Mouse (Mus musculus) embryonic facial prominence, embryonic 10.5 days (tissue): Measurements from ENCODE around the gene Tjap1. TPM values are rescaled to one million over a fixed set of nuclear protein-coding genes. Genes with fewer than 3 reads are reported as not detected.

Experiments used
- DNase-seq: peaks from one replicate; pipeline ENCODE4 v3.0.0-alpha.2; 2017; ENCODE audit warnings: low spot score
- H3K27ac ChIP-seq: fragments of 300-500 bp; sonication (generic); replicated peaks from 2 replicates; pipeline ENCODE4 v1.5.1; 2016; ENCODE audit warnings: mild to moderate bottlenecking
- H3K27me3 ChIP-seq: fragments of 300-500 bp; sonication (generic); replicated peaks from 2 replicates; pipeline ENCODE4 v1.6.1; 2016; ENCODE audit warnings: low read depth, mild to moderate bottlenecking; ENCODE audit not compliant: poor library complexity, severe bottlenecking
- H3K36me3 ChIP-seq: fragments of 300-500 bp; sonication (generic); replicated peaks from 2 replicates; pipeline ENCODE4 v1.6.1; 2016; ENCODE audit warnings: mild to moderate bottlenecking, moderate library complexity
- H3K4me1 ChIP-seq: fragments of 300-500 bp; sonication (generic); 2 replicates; pipeline ENCODE4 v1.6.1; 2016
- H3K4me3 ChIP-seq: fragments of 300-500 bp; sonication (generic); 2 replicates; pipeline ENCODE4 v1.5.1; 2016; ENCODE audit warnings: mild to moderate bottlenecking, moderate library complexity
- H3K9me3 ChIP-seq: fragments of 300-500 bp; sonication (generic); 2 replicates; pipeline ENCODE4 v1.6.1; 2016; ENCODE audit warnings: mild to moderate bottlenecking
- WGBS: fragments of 180-500 bp; shearing (Covaris S2); methylation state at CpG from one replicate; pipeline ENCODE4 v1.1.7; 2016; 5-methylcytosine and 5-hydroxymethylcytosine counted together
- polyA plus RNA-seq: library from polyadenylated mRNA; unstranded; fragments of >200 nt; fragmentation: Nextera tagmentation; extraction: Ambion mirVana; gene quantifications from 2 replicates; pipeline ENCODE4 v1.2.1, GENCODE M21; 2016

Tjap1 gene
- polyA plus RNA-seq, 1 experiment from 2014 or later = 62.6 TPM

- H3K27ac ChIP-seq = no peak overlapping the region
- no peaks in the 10 kb centered on the region for H3K9me3 ChIP-seq
- peaks cover 37% of the 10 kb centered on the region for H3K4me1 ChIP-seq
- DNase-seq = no peak
- H3K4me3 ChIP-seq = no peak overlapping the region
- H3K27me3 ChIP-seq = peaks cover 42% of the 10 kb centered on the region
- 77% methylated on average over 12 of the region's 12 CpGs for WGBS
- H3K36me3 ChIP-seq = peaks cover 6% of the 10 kb centered on the region; the same call in 1 of the 2 replicates
Observed at GRCm38 (mm10) chr17:46301892-46302291, 19.1 kb upstream of the Tjap1 start.

- H3K9me3 ChIP-seq = no peaks in the 10 kb centered on the region
- peak; percentile 91 for DNase-seq
- peaks cover 78% of the 10 kb centered on the region for H3K27me3 ChIP-seq
- no peaks in the 10 kb centered on the region for H3K36me3 ChIP-seq
- H3K4me1 ChIP-seq = peaks cover 28% of the 10 kb centered on the region
- peak overlapping the region; percentile 72 for H3K4me3 ChIP-seq
- WGBS = under 1% methylated on average over 48 of the region's 48 CpGs
- H3K27ac ChIP-seq = peak overlapping the region; percentile 66; the same call in 1 of the 2 replicates
Observed at GRCm38 (mm10) chr17:46298220-46298913, 15.5 kb upstream of the Tjap1 start.

- peaks cover 85% of the 10 kb centered on the region for H3K27me3 ChIP-seq
- WGBS = under 1% methylated on average over 85 of the region's 86 CpGs
- peak within 1 kb of the TSS; percentile 66 for H3K27ac ChIP-seq
- H3K36me3 ChIP-seq = no peaks in the 10 kb centered on the region
- peak; percentile 53 for DNase-seq
- no peaks in the 10 kb centered on the region for H3K9me3 ChIP-seq
- H3K4me1 ChIP-seq = peaks cover 25% of the 10 kb centered on the region
- peak within 1 kb of the TSS; percentile 72 for H3K4me3 ChIP-seq
Observed at GRCm38 (mm10) chr17:46297364-46298219, 14.8 kb upstream of the Tjap1 start, which contains the start of gene Dlk2. TSS of gene Dlk2 (plus strand) at chr17:46297421.

DNA sequence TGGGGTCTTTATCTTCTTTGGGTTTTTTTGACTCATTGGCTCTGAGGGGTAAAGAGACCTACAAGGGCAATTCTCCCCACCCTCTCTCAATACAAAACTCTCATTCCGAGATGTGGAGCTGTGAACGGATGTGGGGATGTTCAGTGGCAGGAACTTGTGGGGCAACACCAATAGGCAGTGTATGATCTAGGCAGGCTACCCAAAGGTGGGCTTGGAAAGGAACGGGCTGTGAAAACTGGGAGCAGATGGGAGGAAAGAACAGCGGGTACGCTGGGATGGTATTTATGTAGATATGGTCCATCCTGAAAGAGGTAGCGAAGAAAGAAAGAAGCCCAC, 14.2 kb upstream of the Tjap1 start:
- H3K4me1 ChIP-seq = peaks cover 25% of the 10 kb centered on the region
- no peaks in the 10 kb centered on the region for H3K36me3 ChIP-seq
- no peak overlapping the region for H3K27ac ChIP-seq
- 13% methylated on average over 6 of the region's 6 CpGs for WGBS
- H3K4me3 ChIP-seq = peak overlapping the region; percentile 72
- DNase-seq = no peak
- no peaks in the 10 kb centered on the region for H3K9me3 ChIP-seq
- peaks cover 91% of the 10 kb centered on the region for H3K27me3 ChIP-seq

- H3K27ac ChIP-seq = no peak overlapping the region
- H3K4me1 ChIP-seq = peaks cover 25% of the 10 kb centered on the region
- H3K27me3 ChIP-seq = peaks cover 94% of the 10 kb centered on the region
- no peaks in the 10 kb centered on the region for H3K9me3 ChIP-seq
- no peak overlapping the region for H3K4me3 ChIP-seq
- WGBS = 52% methylated on average over 6 of the region's 6 CpGs
- no peak for DNase-seq
- H3K36me3 ChIP-seq = no peaks in the 10 kb centered on the region
Observed at GRCm38 (mm10) chr17:46296601-46297000, 13.8 kb upstream of the Tjap1 start.

DNA sequence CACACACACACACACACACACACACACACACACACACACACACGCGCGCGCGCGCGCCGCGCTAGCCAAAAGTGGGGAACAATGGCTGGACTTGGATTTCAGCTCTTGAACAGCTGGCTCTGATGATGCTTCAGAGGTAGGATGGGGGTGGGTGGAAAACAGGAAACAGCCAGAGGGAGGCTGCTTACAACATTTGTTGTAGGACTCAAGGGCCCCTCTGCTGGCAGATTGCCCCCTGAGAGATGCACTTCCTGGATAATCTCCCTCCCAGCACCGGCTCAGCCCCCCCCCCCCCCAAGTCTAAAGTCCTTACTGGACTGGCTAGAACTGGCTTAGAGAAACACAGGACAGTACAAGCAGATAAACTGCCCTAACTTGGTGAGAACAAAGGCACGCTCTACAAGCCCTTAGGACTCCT, 4.9 kb upstream of the Tjap1 start:
- H3K9me3 ChIP-seq = no peaks in the 10 kb centered on the region
- peak overlapping the region; percentile 81 for H3K27ac ChIP-seq
- peaks cover 32% of the 10 kb centered on the region for H3K4me1 ChIP-seq
- DNase-seq = peak; percentile 60
- peak overlapping the region; percentile 29 for H3K4me3 ChIP-seq
- H3K27me3 ChIP-seq = peaks cover 12% of the 10 kb centered on the region; the same call in 1 of the 2 replicates
- H3K36me3 ChIP-seq = no peaks in the 10 kb centered on the region
- WGBS = 67% methylated on average over 11 of the region's 11 CpGs

DNA sequence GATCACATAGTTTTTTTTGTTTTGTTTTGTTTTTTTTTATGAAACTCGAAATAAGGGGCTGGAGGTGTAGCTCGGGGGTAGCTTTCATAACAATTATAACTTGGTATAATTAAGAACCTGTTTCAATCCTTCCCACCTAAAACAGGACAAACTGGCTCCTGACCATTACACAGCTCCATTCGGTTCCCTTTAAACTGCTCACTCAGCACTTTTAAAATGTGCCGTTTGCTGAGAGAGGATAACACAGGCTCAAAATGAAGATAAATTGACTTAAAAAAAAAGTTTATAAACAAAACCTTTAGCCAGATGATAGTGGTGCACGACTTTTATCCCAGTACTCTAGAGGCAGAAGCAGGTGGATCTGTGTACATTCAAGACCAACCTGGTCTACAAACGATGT, 2.6 kb upstream of the Tjap1 start:
- no peak overlapping the region for H3K4me3 ChIP-seq
- no peaks in the 10 kb centered on the region for H3K27me3 ChIP-seq
- peaks cover 8% of the 10 kb centered on the region for H3K36me3 ChIP-seq
- DNase-seq = no peak
- H3K4me1 ChIP-seq = peaks cover 50% of the 10 kb centered on the region
- no peak overlapping the region for H3K27ac ChIP-seq
- H3K9me3 ChIP-seq = no peaks in the 10 kb centered on the region
- 74% methylated on average over 6 of the region's 6 CpGs for WGBS

DNA sequence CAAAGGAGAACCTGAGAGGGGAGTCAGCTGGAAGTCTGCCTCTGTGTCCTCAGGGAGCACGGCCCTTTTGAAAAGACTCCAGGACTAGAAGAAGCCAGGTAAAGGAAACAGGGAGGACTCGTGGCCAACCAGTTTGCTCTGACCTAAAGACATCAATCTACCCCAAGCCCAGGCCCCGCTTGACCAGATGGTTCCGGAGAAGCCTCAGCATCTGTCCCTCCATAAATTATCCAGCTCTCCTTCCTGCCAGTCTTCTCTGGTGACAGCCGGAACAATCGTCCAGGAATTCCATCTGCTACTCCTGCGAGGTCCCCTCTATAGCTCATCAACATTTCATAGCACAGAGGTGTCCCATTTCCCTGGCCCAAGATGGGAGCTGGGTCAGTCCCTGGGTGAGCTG, 1.8 kb upstream of the Tjap1 start:
- 64% methylated on average over 7 of the region's 7 CpGs for WGBS
- Histone ChIP-seq H3K27me3 (no peaks in the 10 kb centered on the region), H3K4me3 (no peak overlapping the region), H3K9me3 (no peaks in the 10 kb centered on the region), H3K27ac (no peak overlapping the region), H3K36me3 (peaks cover 16% of the 10 kb centered on the region), H3K4me1 (peaks cover 50% of the 10 kb centered on the region)
- DNase-seq = no peak

DNA sequence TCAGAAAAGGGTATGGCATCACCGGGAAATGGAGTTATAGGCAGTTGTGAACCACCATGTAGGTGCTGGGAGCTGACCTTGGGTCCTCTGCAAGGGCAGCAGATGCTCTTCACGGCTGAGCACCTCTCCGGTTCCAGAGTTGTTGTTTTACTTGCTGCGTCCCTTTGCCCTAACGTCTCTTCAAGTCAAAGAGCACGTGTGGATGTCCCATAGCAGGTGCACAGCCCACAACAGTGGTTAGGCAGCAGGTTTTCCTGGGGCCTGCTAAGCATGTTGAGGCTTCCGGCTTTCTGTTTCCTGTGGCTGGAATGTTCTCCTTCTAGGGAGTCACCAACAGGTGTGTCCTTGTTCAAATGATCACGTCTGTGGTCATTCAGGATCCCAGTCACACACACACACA, 1.1 kb upstream of the Tjap1 start:
- Histone ChIP-seq H3K27ac (no peak overlapping the region), H3K36me3 (peaks cover 23% of the 10 kb centered on the region), H3K4me1 (peaks cover 54% of the 10 kb centered on the region), H3K27me3 (no peaks in the 10 kb centered on the region), H3K9me3 (no peaks in the 10 kb centered on the region), H3K4me3 (no peak overlapping the region)
- 89% methylated on average over 8 of the region's 8 CpGs for WGBS
- no peak for DNase-seq

GRCm38 (mm10) chr17:46283140-46283539, 314 bp upstream of the Tjap1 start:
- H3K4me1 ChIP-seq = peaks cover 59% of the 10 kb centered on the region
- peaks cover 31% of the 10 kb centered on the region for H3K36me3 ChIP-seq
- no peaks in the 10 kb centered on the region for H3K27me3 ChIP-seq
- no peaks in the 10 kb centered on the region for H3K9me3 ChIP-seq
- H3K27ac ChIP-seq = peak overlapping the region; percentile 92
- 21% methylated on average over 9 of the region's 9 CpGs for WGBS
- no peak for DNase-seq
- H3K4me3 ChIP-seq = peak overlapping the region; percentile 90

- H3K4me1 ChIP-seq = peaks cover 72% of the 10 kb centered on the region
- peak overlapping the region; percentile 74 for H3K27ac ChIP-seq
Observed at GRCm38 (mm10) chr17:46278011-46278765, 4.6 kb downstream of the Tjap1 start.

GRCm38 (mm10) chr17:46277586-46277985, 5.2 kb downstream of the Tjap1 start:
- Histone ChIP-seq H3K27me3 (no peaks in the 10 kb centered on the region), H3K9me3 (no peaks in the 10 kb centered on the region), H3K4me1 (peaks cover 72% of the 10 kb centered on the region), H3K27ac (peak overlapping the region; percentile 32; the same call in 1 of the 2 replicates), H3K36me3 (peaks cover 80% of the 10 kb centered on the region), H3K4me3 (no peak overlapping the region)
- peak; percentile 62 for DNase-seq
- 33% methylated on average over 4 of the region's 4 CpGs for WGBS

More at GRCm38 (mm10) chr17:46278011-46278765, 4.6 kb downstream of the Tjap1 start:
- Histone ChIP-seq H3K27me3 (no peaks in the 10 kb centered on the region), H3K4me3 (peak overlapping the region; percentile 18; the same call in 1 of the 2 replicates), H3K9me3 (no peaks in the 10 kb centered on the region), H3K36me3 (peaks cover 74% of the 10 kb centered on the region)
- no peak for DNase-seq
- 71% methylated on average over 12 of the region's 12 CpGs for WGBS
